ENCODE assay signal across 10 mouse cellular contexts in the genomic region with DNA sequence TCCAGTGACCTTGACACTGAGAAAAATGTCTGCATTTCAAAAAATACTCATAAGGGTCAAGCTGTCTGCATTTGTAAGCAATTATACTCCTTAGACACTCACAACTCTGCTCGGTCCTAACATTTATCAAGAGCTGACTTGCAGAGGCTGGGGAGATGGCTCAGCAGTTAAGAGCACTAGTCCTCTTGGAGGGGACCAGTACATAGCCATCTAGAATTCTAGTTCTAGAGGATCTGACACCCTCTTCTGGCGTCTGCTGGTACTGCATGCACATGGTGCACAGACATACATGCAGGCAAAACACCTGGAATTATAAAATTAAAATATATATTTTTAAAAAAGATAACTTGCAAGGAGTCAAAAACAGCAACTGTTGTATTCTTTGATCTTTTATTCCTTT. TPM values are rescaled to one million over a fixed set of nuclear protein-coding genes. Genes with fewer than 3 reads are reported as not detected.
A peak's percentile ranks its signal among the peaks of the same experiment; 100 is the strongest.
DNase-seq lines count a peak whose midpoint lies in the region; ATAC-seq and TF ChIP-seq lines count a peak whose summit lies in the region.
"Had no signal": no experiment of that assay in that cellular context is flagged by ENCODE, and none has a peak within 500 bp of the region (broad histone marks: within the 10 kb centered on the region; RNA-seq: fewer than 3 reads in every experiment).

No protein-coding gene starts in this region.

- WGBS in liver, postnatal 0 days (ENCODE audit: insufficient replicate concordance) = 51% methylated on average over 2 of the region's 2 CpGs

- H3K4me1 ChIP-seq in liver, postnatal 0 days (ENCODE audit: insufficient read depth) = no peaks in the 10 kb centered on the region

- no peak overlapping the region for H3K4me2 ChIP-seq in liver, postnatal 0 days (ENCODE audit: low read depth, low read length)
- H3K4me2 ChIP-seq: embryonic facial prominence, embryonic 13.5 days had no signal

- H3K9me3 ChIP-seq in liver, postnatal 0 days (ENCODE audit: low read length) = no peaks in the 10 kb centered on the region
- H3K9me3 ChIP-seq: embryonic facial prominence, embryonic 13.5 days; megakaryocyte, embryonic 14.5 days had no signal

- peak; percentile 59 for TF ChIP-seq CTCF in liver, postnatal 0 days (IDR thresholded peaks at IDR 0.05; ENCODE audit: low read depth)

- no peaks in the 10 kb centered on the region for H3K27me3 ChIP-seq in liver, postnatal 0 days (ENCODE audit: insufficient read depth, low read length)
- H3K27me3 ChIP-seq: embryonic facial prominence, embryonic 13.5 days had no signal

- H3K9ac ChIP-seq in liver, postnatal 0 days (replicated peaks) = no peak overlapping the region
- H3K9ac ChIP-seq: embryonic facial prominence, embryonic 13.5 days had no signal

- H3K36me3 ChIP-seq in liver, postnatal 0 days (replicated peaks; ENCODE audit: insufficient read depth, low read length) = no peaks in the 10 kb centered on the region
- H3K36me3 ChIP-seq: embryonic facial prominence, embryonic 13.5 days had no signal

- intact Hi-C loops in left cerebral cortex, postnatal 4 days (cut with DNase I) = no loop called here
- intact Hi-C loops in left cerebral cortex, postnatal 25 days (cut with DNase I) = no loop called here

- TF ChIP-seq EP300 in liver, postnatal 0 days (IDR thresholded peaks at IDR 0.05; ENCODE audit: low read depth) = no peak

- ATAC-seq in cerebellum, adult (ENCODE audit: insufficient number of reproducible peaks, low FRiP score, low TSS enrichment) = no peak
- no peak for ATAC-seq in liver, postnatal 0 days
- no peak for ATAC-seq in megakaryocyte-erythroid progenitor cell, adult 5-6 weeks (replicated peaks; ENCODE audit: low FRiP score, low TSS enrichment, poor library complexity, severe bottlenecking)
- no peak for ATAC-seq in inflammation-experienced regulatory T-cells, adult 6 months

- H3K4me3 ChIP-seq in liver, postnatal 0 days (ENCODE audit: low read depth, low read length) = no peak overlapping the region
- H3K4me3 ChIP-seq: embryonic facial prominence, embryonic 13.5 days; megakaryocyte, embryonic 14.5 days had no signal

- DNase-seq in cerebellum, adult 11-12 months = peak; percentile 65
- DNase-seq in left cerebral cortex, postnatal 4 days = peak; percentile 52
- DNase-seq in left cerebral cortex, postnatal 25 days (ENCODE audit: low spot score in 2 of 2) = no peak
- peak; percentile 18 for DNase-seq in T-cell, adult 2 months (ENCODE audit: low spot score)
- peak; percentile 43 for DNase-seq in liver, postnatal 0 days

- no peak overlapping the region for H3K27ac ChIP-seq in liver, postnatal 0 days (ENCODE audit: low read depth)
- H3K27ac ChIP-seq: embryonic facial prominence, embryonic 13.5 days had no signal

RNA-seq across cellular contexts. Expression of a gene that starts 47.5 kb away (rescaled TPM):
- total RNA-seq in left cerebral cortex, postnatal 4 days (2021) = 10 to 100 TPM; 32.1 to 33.0 TPM
- 10 to 100 TPM; 24.2 to 27.3 TPM for total RNA-seq in left cerebral cortex, postnatal 25 days (2021)
- 23.1 and 24.7 TPM in 2 replicates for polyA plus RNA-seq in liver, postnatal 0 days (2015; fragmentation: Nextera tagmentation; extraction: Ambion mirVana)
- total RNA-seq in megakaryocyte-erythroid progenitor cell, adult 5-6 weeks (2014; fragmentation: Nextera tagmentation) = 25.6 and 41.4 TPM in 2 replicates
- total RNA-seq in megakaryocyte-erythroid progenitor cell, adult 5-6 weeks (2017) = 16.8 and 17.0 TPM in 2 replicates
- polyA plus RNA-seq in inflammation-experienced regulatory T-cells, adult 6 months (2017; shearing (Covaris generic)) = 10 to 100 TPM; 44.3 to 57.3 (median 51.6) TPM

Comparison
In these comparisons a context has a peak if more than half of its experiments do, and no peak if none do; other contexts are left out.
1. DNase-seq: peak in cerebellum, adult 11-12 months (single experiment), left cerebral cortex, postnatal 4 days (single experiment), T-cell, adult 2 months (single experiment) and liver, postnatal 0 days (single experiment); none in left cerebral cortex, postnatal 25 days (0 of 2).